Mouse (Mus musculus) MEL (cell line): ENCODE results near the gene Ccnj. TPM values are rescaled to one million over a fixed set of nuclear protein-coding genes. Genes with fewer than 3 reads are reported as not detected.
A peak's percentile ranks its signal among the peaks of the same experiment; 100 is the strongest.

Source experiments
- DNase-seq: peaks from one replicate; pipeline ENCODE4 v3.0.0; 2011; ENCODE audit warnings: low read depth, low spot score
- H3K27ac ChIP-seq: 2 replicates; pipeline ENCODE4 v1.5.1; 2012; ENCODE audit warnings: low read depth, mild to moderate bottlenecking, control low read depth, low read length, moderate library complexity; ENCODE audit not compliant: control insufficient read depth
- H3K27me3 ChIP-seq, 2 experiments: fragments of 150-350 bp in 1 of 2; sonication (generic) in 1 of 2; 2 replicates each; pipeline ENCODE4 v1.6.1; 2012; ENCODE audit warnings: low read length in 2 of 2, mild to moderate bottlenecking in 2 of 2, improper control_type of control experiment in 1 of 2, moderate library complexity in 1 of 2; ENCODE audit not compliant: insufficient read depth in 2 of 2, control insufficient read depth in 1 of 2
- H3K36me3 ChIP-seq, 2 experiments: 2 replicates each; pipeline ENCODE4 v1.6.1; 2012 to 2014; ENCODE audit warnings: low read length in 2 of 2, improper control_type of control experiment in 1 of 2, inconsistent platforms in 1 of 2, mild to moderate bottlenecking in 1 of 2; ENCODE audit not compliant: insufficient read depth in 2 of 2, control insufficient read depth in 1 of 2
- H3K4me1 ChIP-seq, 2 experiments: fragments of 150-350 bp in 1 of 2; sonication (generic) in 1 of 2; 2 replicates each; pipeline ENCODE4 v1.6.1; 2012; ENCODE audit warnings: low read length in 2 of 2, improper control_type of control experiment in 1 of 2, mild to moderate bottlenecking in 1 of 2; ENCODE audit not compliant: insufficient read depth in 2 of 2, control insufficient read depth in 1 of 2
- H3K4me3 ChIP-seq, 2 experiments: fragments of 150-350 bp in 1 of 2; sonication (generic) in 1 of 2; 2 replicates each; pipeline ENCODE4 v1.5.1; 2012; ENCODE audit warnings: low read depth in 2 of 2, low read length in 2 of 2, mild to moderate bottlenecking in 2 of 2, moderate library complexity in 2 of 2, control low read depth in 1 of 2, improper control_type of control experiment in 1 of 2; ENCODE audit not compliant: control insufficient read depth in 1 of 2, insufficient read depth in 1 of 2
- H3K79me2 ChIP-seq: 2 replicates; pipeline ENCODE4 v1.6.1; 2012; ENCODE audit warnings: mild to moderate bottlenecking, low read length, moderate library complexity; ENCODE audit not compliant: control insufficient read depth, poor library complexity, insufficient read depth
- H3K9ac ChIP-seq: 2 replicates; pipeline ENCODE4 v1.6.1; 2012; ENCODE audit warnings: low read depth, mild to moderate bottlenecking, control low read depth, low read length, moderate library complexity; ENCODE audit not compliant: control insufficient read depth, poor library complexity, severe bottlenecking
- H3K9me3 ChIP-seq: fragments of 150-350 bp; sonication (generic); replicated peaks from 2 replicates; pipeline ENCODE4 v1.6.1; 2012; ENCODE audit warnings: mild to moderate bottlenecking, low read length, improper control_type of control experiment, moderate library complexity; ENCODE audit not compliant: insufficient read depth
- CHD1 ChIP-seq: IDR thresholded peaks from 2 replicates; pipeline ENCODE4 v1.6.1; 2012; ENCODE audit warnings: low read depth, mild to moderate bottlenecking, inconsistent platforms, low read length, improper control_type of control experiment
- CTCF ChIP-seq, 3 experiments: IDR thresholded peaks in 2 of 3; conservative IDR thresholded peaks in 1 of 3; 2 replicates each; pipeline ENCODE4 v1.5.1; 2011 to 2012; ENCODE audit warnings: low read length in 3 of 3, low read depth in 2 of 3, mild to moderate bottlenecking in 2 of 3, improper control_type of control experiment in 1 of 3, inconsistent platforms in 1 of 3, mixed read lengths in 1 of 3, moderate library complexity in 1 of 3; ENCODE audit not compliant: control insufficient read depth in 1 of 3, insufficient read depth in 1 of 3, poor library complexity in 1 of 3, severe bottlenecking in 1 of 3
- GABPA ChIP-seq: IDR thresholded peaks from 2 replicates; pipeline ENCODE4 v1.6.1; 2012; ENCODE audit warnings: low read depth, mild to moderate bottlenecking, inconsistent platforms, low read length, improper control_type of control experiment, moderate library complexity
- JUND ChIP-seq: IDR thresholded peaks from 2 replicates; pipeline ENCODE4 v1.6.1; 2011; ENCODE audit warnings: low read depth, mild to moderate bottlenecking, improper control_type of control experiment, low read length
- MAX ChIP-seq: IDR thresholded peaks from 2 replicates; pipeline ENCODE4 v1.6.1; 2011; ENCODE audit warnings: low read length, improper control_type of control experiment
- MAZ ChIP-seq: IDR thresholded peaks from 2 replicates; pipeline ENCODE4 v1.6.1; 2012; ENCODE audit warnings: low read depth, mild to moderate bottlenecking, inconsistent platforms, low read length, improper control_type of control experiment
- MYB ChIP-seq: IDR thresholded peaks from 2 replicates; pipeline ENCODE4 v1.6.1; 2011; ENCODE audit warnings: mild to moderate bottlenecking, low read depth, low read length, improper control_type of control experiment
- MYC ChIP-seq: IDR thresholded peaks from 2 replicates; pipeline ENCODE4 v1.6.1; 2011; ENCODE audit warnings: low read depth, mild to moderate bottlenecking, low read length, improper control_type of control experiment, moderate library complexity
- POLR2A ChIP-seq, 2 experiments: IDR thresholded peaks; 2 replicates each; pipeline ENCODE4 v1.6.1; 2011 to 2012; ENCODE audit warnings: low read length in 2 of 2, mild to moderate bottlenecking in 2 of 2, control low read depth in 1 of 2, improper control_type of control experiment in 1 of 2, low read depth in 1 of 2, moderate library complexity in 1 of 2; ENCODE audit not compliant: control insufficient read depth in 1 of 2, insufficient read depth in 1 of 2, poor library complexity in 1 of 2
- POLR2AphosphoS2 ChIP-seq: IDR thresholded peaks from 2 replicates; pipeline ENCODE4 v1.6.1; 2011; ENCODE audit warnings: low read length, improper control_type of control experiment
- RAD21 ChIP-seq: IDR thresholded peaks from 2 replicates; pipeline ENCODE4 v1.6.1; 2011; ENCODE audit warnings: mild to moderate bottlenecking, low read depth, low read length, improper control_type of control experiment
- RCOR1 ChIP-seq: IDR thresholded peaks from 2 replicates; pipeline ENCODE4 v1.6.1; 2012; ENCODE audit warnings: low read depth, mild to moderate bottlenecking, inconsistent platforms, low read length, improper control_type of control experiment
- SIN3A ChIP-seq: IDR thresholded peaks from 2 replicates; pipeline ENCODE4 v1.6.1; 2012; ENCODE audit warnings: low read length, improper control_type of control experiment, inconsistent platforms
- SMC3 ChIP-seq: IDR thresholded peaks from 2 replicates; pipeline ENCODE4 v1.6.1; 2011; ENCODE audit warnings: low read depth, low read length, improper control_type of control experiment
- TAL1 ChIP-seq: IDR thresholded peaks from 2 replicates; pipeline ENCODE4 v1.6.1; 2012; ENCODE audit warnings: mild to moderate bottlenecking, inconsistent platforms, low read length, moderate library complexity, mixed read lengths
- TBP ChIP-seq: IDR thresholded peaks from 2 replicates; pipeline ENCODE4 v1.8.0; 2011; ENCODE audit warnings: low read depth, low read length, improper control_type of control experiment
- UBTF ChIP-seq: IDR thresholded peaks from 2 replicates; pipeline ENCODE4 v1.6.1; 2012; ENCODE audit warnings: low read depth, mild to moderate bottlenecking, inconsistent platforms, low read length, improper control_type of control experiment, moderate library complexity, borderline replicate concordance; ENCODE audit not compliant: insufficient read depth
- USF1 ChIP-seq: IDR thresholded peaks from 2 replicates; pipeline ENCODE4 v1.6.1; 2014; ENCODE audit warnings: low read depth, mild to moderate bottlenecking, inconsistent platforms, low read length, improper control_type of control experiment, moderate library complexity
- ZC3H11A ChIP-seq: IDR thresholded peaks from 2 replicates; pipeline ENCODE4 v1.6.1; 2012; ENCODE audit warnings: low read depth, mild to moderate bottlenecking, inconsistent platforms, low read length, improper control_type of control experiment
- ZKSCAN1 ChIP-seq: IDR thresholded peaks from 2 replicates; pipeline ENCODE4 v1.6.1; 2012; ENCODE audit warnings: low read depth, mild to moderate bottlenecking, inconsistent platforms, low read length, improper control_type of control experiment, moderate library complexity
- polyA plus RNA-seq, 2 experiments: library from polyadenylated mRNA; stranded (reverse) in 1 of 2; unstranded in 1 of 2; fragments of >175 nt in 1 of 2; fragments of >200 nt in 1 of 2; gene quantifications; 2 replicates each; pipeline versions ENCODE4 v1.2.1 to v1.2.4; 2012; ENCODE audit warnings: low replicate concordance in 2 of 2, low read depth in 1 of 2; ENCODE audit not compliant: insufficient read length in 2 of 2, insufficient read depth in 1 of 2, missing spikeins in 1 of 2
- total RNA-seq: library from RNA; depleted of rRNA; stranded (reverse); fragments of 300-350 nt; gene quantifications from 2 replicates; pipeline ENCODE4 v1.2.3, GENCODE M21; 2012

Ccnj gene
- total and polyA plus RNA-seq, 3 experiments, result 8.5 to 10.7 TPM; not detected in 1

GRCm38 (mm10) chr19:40788004-40788714 lies 42.9 kb upstream of the Ccnj start:
- Histone ChIP-seq H3K79me2 (no peaks in the 10 kb centered on the region), H3K4me3 (no peak overlapping the region), H3K4me1 (peaks cover 0 to 3% of the 10 kb centered on the region in 2 experiments; a peak in 3 of 4 replicates), H3K9me3 (no peaks in the 10 kb centered on the region), H3K36me3 (peaks cover 0 to 5% of the 10 kb centered on the region in 2 experiments; a peak in 2 of 4 replicates), H3K9ac (no peak overlapping the region), H3K27me3 (peaks cover 0 to 3% of the 10 kb centered on the region in 2 experiments; a peak in 1 of 4 replicates), H3K27ac (no peak overlapping the region)
- no peak for DNase-seq
- TF ChIP-seq ZKSCAN1 (no peak), MAZ (no peak), SMC3 (no peak), TAL1 (no peak), CHD1 (no peak), POLR2AphosphoS2 (no peak), RCOR1 (no peak), ZC3H11A (no peak), MYC (no peak), RAD21 (no peak), MYB (no peak), MAX (no peak), SIN3A (no peak), TBP (no peak), POLR2A (IDR thresholded peaks at IDR 0.05; ENCODE audit: control insufficient read depth in 1 of 2, insufficient read depth in 1 of 2, low read depth in 1 of 2, low read length in 2 of 2, poor library complexity in 1 of 2) (no peak), UBTF (no peak), JUND (no peak)

DNA sequence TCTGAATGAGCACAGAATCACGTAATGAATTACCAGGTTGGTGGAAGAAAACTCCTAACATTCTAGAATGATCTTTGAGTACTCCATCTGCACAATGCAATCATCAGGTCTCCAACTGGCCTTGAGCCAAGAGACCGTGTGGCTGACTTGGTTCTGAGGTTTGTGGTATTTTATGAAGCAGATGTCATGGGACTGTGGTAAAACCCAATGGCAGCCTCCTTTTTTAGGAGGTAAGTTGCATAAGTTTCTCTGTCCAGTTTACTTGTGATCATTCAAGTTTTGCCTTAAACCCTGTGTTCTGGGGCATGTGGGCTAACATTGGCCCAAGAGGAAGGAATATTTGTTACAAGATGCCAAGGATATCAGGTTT lies 42.4 kb upstream of the Ccnj start:
- no peak overlapping the region for H3K27ac ChIP-seq
- H3K4me1 ChIP-seq, result peaks cover 0 to 3% of the 10 kb centered on the region in 2 experiments; a peak in 3 of 4 replicates
- peaks cover 0 to 5% of the 10 kb centered on the region in 2 experiments; a peak in 2 of 4 replicates for H3K36me3 ChIP-seq
- no peaks in the 10 kb centered on the region for H3K9me3 ChIP-seq
- TF ChIP-seq GABPA (no peak), USF1 (no peak), CTCF (IDR thresholded peaks at IDR 0.05 in 2 of 3, conservative IDR thresholded peaks at IDR 0.05 in 1 of 3; ENCODE audit: control insufficient read depth in 1 of 3, insufficient read depth in 1 of 3, low read depth in 2 of 3, low read length in 3 of 3, poor library complexity in 1 of 3, severe bottlenecking in 1 of 3) (no peak)
- peak; percentile 11 for DNase-seq
- peaks cover 3 to 6% of the 10 kb centered on the region in 2 experiments; a peak in 2 of 4 replicates for H3K27me3 ChIP-seq
- no peak overlapping the region for H3K4me3 ChIP-seq
- H3K79me2 ChIP-seq, result no peaks in the 10 kb centered on the region
- H3K9ac ChIP-seq, result no peak overlapping the region
